24 mouse cellular contexts compared by ENCODE assay signal in genomic region chr12:109799395-109799794, GRCm38 (mm10).
DNase-seq lines count a peak whose midpoint lies in the region; TF ChIP-seq lines count a peak whose summit lies in the region.
"Had no signal": no experiment of that assay in that cellular context is flagged by ENCODE, and none has a peak within 500 bp of the region (broad histone marks: within the 10 kb centered on the region; RNA-seq: fewer than 3 reads in every experiment).

No protein-coding gene starts in this region.

- H3K27ac ChIP-seq in embryonic fibroblast, embryonic 13.5 days (ENCODE audit: insufficient read depth, low read length), result peak overlapping the region; percentile 1; the same call in 1 of the 2 replicates
- H3K27ac ChIP-seq: embryonic facial prominence, embryonic 12.5 days; embryonic facial prominence, embryonic 15.5 days; forebrain, embryonic 10.5 days; forebrain, embryonic 13.5 days; gastrocnemius, adult 2 months; heart, embryonic 15.5 days; hindbrain, embryonic 10.5 days; hindbrain, embryonic 13.5 days had no signal

- TF ChIP-seq CTCF in embryonic fibroblast, embryonic 13.5 days (IDR thresholded peaks at IDR 0.05; ENCODE audit: borderline replicate concordance, insufficient read depth, low read length), result no peak

- intact Hi-C loops in left cerebral cortex, postnatal 4 days (cut with DNase I), result no loop called here

- TF ChIP-seq POLR2A in embryonic fibroblast, embryonic 13.5 days (IDR thresholded peaks at IDR 0.05; ENCODE audit: low read depth, low read length), result no peak

- no peak overlapping the region for H3K4me3 ChIP-seq in embryonic fibroblast, embryonic 13.5 days (ENCODE audit: insufficient read depth, low read length)
- H3K4me3 ChIP-seq: embryonic facial prominence, embryonic 12.5 days; embryonic facial prominence, embryonic 15.5 days; erythroblast, embryonic 14.5 days; forebrain, embryonic 10.5 days; forebrain, embryonic 13.5 days; gastrocnemius, adult 2 months; heart, embryonic 12.5 days; heart, embryonic 15.5 days; hindbrain, embryonic 10.5 days; hindbrain, embryonic 13.5 days had no signal

- DNase-seq in 3T3-L1 (ENCODE audit: low read depth, low spot score), result peak; percentile 92
- peak; percentile 6 for DNase-seq in Muller cell, postnatal 12 days (ENCODE audit: inconsistent ontology term)
- DNase-seq in right cerebral cortex, postnatal 25 days, result no peak
- DNase-seq in frontal cortex, postnatal 25 days (ENCODE audit: low spot score in 2 of 2), result no peak
- DNase-seq in left cerebral cortex, postnatal 4 days, result no peak
- DNase-seq: B cell, adult 2 months; cerebellum, adult 11 months; cerebellum, adult 2 months; cerebellum, postnatal 10 days; cerebellum, postnatal 36 days; heart, postnatal 10 days; heart, postnatal 36 days; kidney, adult 18-20 months had no signal

- H3K4me1 ChIP-seq in embryonic fibroblast, embryonic 13.5 days (ENCODE audit: control insufficient read depth, insufficient read depth, low read length), result peaks cover 6% of the 10 kb centered on the region; the same call in 1 of the 2 replicates
- H3K4me1 ChIP-seq: embryonic facial prominence, embryonic 12.5 days; embryonic facial prominence, embryonic 15.5 days; forebrain, embryonic 10.5 days; forebrain, embryonic 13.5 days; heart, embryonic 12.5 days; heart, embryonic 15.5 days; hindbrain, embryonic 10.5 days; hindbrain, embryonic 13.5 days had no signal

Comparison
In these comparisons a context has a peak if more than half of its experiments do, and no peak if none do; other contexts are left out.
1. DNase-seq: peak in 3T3-L1 (single experiment) and Muller cell, postnatal 12 days (single experiment); none in right cerebral cortex, postnatal 25 days (single experiment), frontal cortex, postnatal 25 days (0 of 2) and left cerebral cortex, postnatal 4 days (single experiment).